Mouse (Mus musculus) stomach, postnatal 0 days (tissue): ENCODE results near the gene Sept1. TPM values are rescaled to one million over a fixed set of nuclear protein-coding genes. Genes with fewer than 3 reads are reported as not detected.

Experiments
- ATAC-seq: fragments of 200-750 bp; cut with Nextera tagmentation; 2 replicates; pipeline ENCODE4 v1.8.0; 2017; ENCODE audit not compliant: low FRiP score, low TSS enrichment
- DNase-seq: peaks from one replicate; pipeline ENCODE4 v3.0.0-alpha.2; 2016; ENCODE audit warnings: low spot score
- H3K27ac ChIP-seq: fragments of 300-500 bp; sonication (generic); replicated peaks from 2 replicates; pipeline ENCODE4 v1.5.1; 2014; ENCODE audit warnings: mild to moderate bottlenecking, control low read depth
- H3K27me3 ChIP-seq: fragments of 300-500 bp; sonication (generic); 2 replicates; pipeline ENCODE4 v1.6.1; 2014; ENCODE audit warnings: low read length; ENCODE audit not compliant: control insufficient read depth, insufficient read depth
- H3K36me3 ChIP-seq: fragments of 300-500 bp; sonication (generic); 2 replicates; pipeline ENCODE4 v1.6.1; 2014; ENCODE audit warnings: low read length, mixed read lengths; ENCODE audit not compliant: control insufficient read depth, insufficient read depth
- H3K4me1 ChIP-seq: fragments of 300-500 bp; sonication (generic); replicated peaks from 2 replicates; pipeline ENCODE4 v1.6.1; 2014; ENCODE audit warnings: antibody characterized with exemption; ENCODE audit not compliant: control insufficient read depth, insufficient read depth
- H3K4me2 ChIP-seq: fragments of 300-500 bp; sonication (generic); replicated peaks from 2 replicates; pipeline ENCODE4 v1.6.1; 2014; ENCODE audit warnings: low read depth, mild to moderate bottlenecking, control low read depth, moderate library complexity
- H3K4me3 ChIP-seq: fragments of 300-500 bp; sonication (generic); 2 replicates; pipeline ENCODE4 v1.5.1; 2014; ENCODE audit warnings: low read depth, low read length, control low read depth
- H3K9ac ChIP-seq: fragments of 300-500 bp; sonication (generic); 2 replicates; pipeline ENCODE4 v1.6.1; 2014; ENCODE audit warnings: mild to moderate bottlenecking, low read length, control low read depth, mixed read lengths
- H3K9me3 ChIP-seq: fragments of 300-500 bp; sonication (generic); 2 replicates; pipeline ENCODE4 v1.6.1; 2016; ENCODE audit warnings: low read length; ENCODE audit not compliant: control insufficient read depth
- CTCF ChIP-seq: IDR thresholded peaks from 2 replicates; pipeline ENCODE4 v1.5.1; 2016; ENCODE audit warnings: antibody characterized with exemption, low read depth, mild to moderate bottlenecking, moderate library complexity
- EP300 ChIP-seq: optimal IDR thresholded peaks from 2 replicates; pipeline ENCODE3; 2016; ENCODE audit warnings: antibody characterized with exemption
- WGBS: fragments of 180-500 bp; shearing (Covaris S2); extraction: QIAGEN DNeasy Blood & Tissue Kit; methylation state at CpG from one replicate; pipeline ENCODE4 v1.1.7; 2014; 5-methylcytosine and 5-hydroxymethylcytosine counted together
- polyA plus RNA-seq: library from polyadenylated mRNA; unstranded; fragments of >200 nt; fragmentation: Nextera tagmentation; extraction: Ambion mirVana; gene quantifications from 2 replicates; pipeline ENCODE4 v1.2.1, GENCODE M21; 2015

The Sept1 gene
- polyA plus RNA-seq, 1 experiment from 2014 or later = 7.0 TPM

GRCm38 (mm10) chr7:127208295-127208552, 24.7 kb downstream of the Sept1 start, which contains the start of gene Tbc1d10b:
Tbc1d10b (minus strand) TSS chr7:127208468.
- H3K27me3 ChIP-seq = no peaks in the 10 kb centered on the region
- H3K36me3 ChIP-seq = peaks cover 5% of the 10 kb centered on the region
- no peak for DNase-seq
- WGBS = 2% methylated on average over 9 of the region's 44 CpGs
- peak; percentile 44 for ATAC-seq
- peak within 1 kb of the TSS; percentile 91 for H3K27ac ChIP-seq
- H3K4me1 ChIP-seq = peaks cover 3% of the 10 kb centered on the region; the same call in 1 of the 2 replicates
- H3K9ac ChIP-seq = peak within 1 kb of the TSS; percentile 92
- peak within 1 kb of the TSS; percentile 98 for H3K4me2 ChIP-seq
- peak within 1 kb of the TSS; percentile 93 for H3K4me3 ChIP-seq
- no peaks in the 10 kb centered on the region for H3K9me3 ChIP-seq
- TF ChIP-seq CTCF (no peak), EP300 (no peak)

GRCm38 (mm10) chr7:127207374-127208294, 25.3 kb downstream of the Sept1 start:
- peaks cover 3% of the 10 kb centered on the region; the same call in 1 of the 2 replicates for H3K4me1 ChIP-seq
- H3K4me2 ChIP-seq = peak overlapping the region; percentile 98
- under 1% methylated on average over 51 of the region's 53 CpGs for WGBS
- DNase-seq = peak; percentile 33
- H3K9me3 ChIP-seq = no peaks in the 10 kb centered on the region
- ATAC-seq = no peak
- H3K36me3 ChIP-seq = peaks cover 9% of the 10 kb centered on the region
- TF ChIP-seq EP300 (no peak), CTCF (no peak)
- no peaks in the 10 kb centered on the region for H3K27me3 ChIP-seq
- peak overlapping the region; percentile 92 for H3K9ac ChIP-seq
- peak overlapping the region; percentile 91 for H3K27ac ChIP-seq
- H3K4me3 ChIP-seq = peak overlapping the region; percentile 93

- 44% methylated on average over 2 of the region's 2 CpGs for WGBS
- H3K27me3 ChIP-seq = no peaks in the 10 kb centered on the region
- ATAC-seq (no peak), DNase-seq (peak; percentile 37)
- H3K9me3 ChIP-seq = no peaks in the 10 kb centered on the region
- peak overlapping the region; percentile 91 for H3K27ac ChIP-seq
- H3K4me3 ChIP-seq = peak overlapping the region; percentile 93
- H3K4me1 ChIP-seq = peaks cover 3% of the 10 kb centered on the region; the same call in 1 of the 2 replicates
- peak overlapping the region; percentile 92 for H3K9ac ChIP-seq
- TF ChIP-seq EP300 = no peak
- no peak for TF ChIP-seq CTCF
- H3K36me3 ChIP-seq = peaks cover 11% of the 10 kb centered on the region
- peak overlapping the region; percentile 98 for H3K4me2 ChIP-seq
Observed at GRCm38 (mm10) chr7:127206606-127207005, 26.3 kb downstream of the Sept1 start.

- Histone ChIP-seq H3K36me3 (peaks cover 17% of the 10 kb centered on the region; the same call in 1 of the 2 replicates), H3K27me3 (no peaks in the 10 kb centered on the region), H3K27ac (peak overlapping the region; percentile 69), H3K9ac (peak overlapping the region; percentile 61), H3K9me3 (no peaks in the 10 kb centered on the region), H3K4me3 (peak overlapping the region; percentile 64), H3K4me2 (peak overlapping the region; percentile 68), H3K4me1 (peaks cover 3% of the 10 kb centered on the region; the same call in 1 of the 2 replicates)
- DNase-seq = no peak
- WGBS = 44% methylated on average over 11 of the region's 11 CpGs
- no peak for ATAC-seq
- no peak for TF ChIP-seq EP300
- TF ChIP-seq CTCF = no peak
Observed at GRCm38 (mm10) chr7:127196484-127196883, 36.4 kb downstream of the Sept1 start.

- Histone ChIP-seq H3K4me2 (peak within 1 kb of the TSS; percentile 70), H3K9me3 (no peaks in the 10 kb centered on the region), H3K36me3 (peaks cover 17% of the 10 kb centered on the region; the same call in 1 of the 2 replicates), H3K4me3 (peak within 1 kb of the TSS; percentile 64), H3K9ac (peak within 1 kb of the TSS; percentile 71), H3K4me1 (peaks cover 3% of the 10 kb centered on the region; the same call in 1 of the 2 replicates), H3K27ac (peak within 1 kb of the TSS; percentile 91), H3K27me3 (no peaks in the 10 kb centered on the region)
- peak; percentile 66 for TF ChIP-seq CTCF
- peak; percentile 98 for TF ChIP-seq EP300
- ATAC-seq (peak; percentile 96), DNase-seq (peak; percentile 94)
- WGBS = 0% methylated on average over 51 of the region's 51 CpGs
Observed at GRCm38 (mm10) chr7:127195544-127196295, 37.2 kb downstream of the Sept1 start, which contains the start of gene Cd2bp2. Cd2bp2 (minus strand) TSS chr7:127196050.
